Mouse (Mus musculus) ES-E14 (cell line): Measurements from ENCODE around the gene Col5a1. TPM values are rescaled to one million over a fixed set of nuclear protein-coding genes. Genes with fewer than 3 reads are reported as not detected.

Source experiments
- DNase-seq: peaks from one replicate; pipeline ENCODE4 v3.0.0-alpha.2; 2013; ENCODE audit warnings: low read depth, low spot score
- H3K27ac ChIP-seq: 2 replicates; pipeline ENCODE4 v1.5.1; 2012; ENCODE audit warnings: low read depth, mild to moderate bottlenecking, low read length, moderate library complexity, mixed read lengths; ENCODE audit not compliant: poor library complexity, insufficient read depth, severe bottlenecking
- H3K36me3 ChIP-seq: 2 replicates; pipeline ENCODE4 v1.6.1; 2012; ENCODE audit warnings: mild to moderate bottlenecking, low read length, moderate library complexity, mixed read lengths; ENCODE audit not compliant: control insufficient read depth, poor library complexity, insufficient read depth, severe bottlenecking
- H3K4me1 ChIP-seq, 2 experiments: fragments of 150-350 bp in 1 of 2; sonication (generic) in 1 of 2; 2 replicates each; pipeline ENCODE4 v1.6.1; 2012; ENCODE audit warnings: low read length in 2 of 2, mild to moderate bottlenecking in 1 of 2, mixed read lengths in 1 of 2; ENCODE audit not compliant: control insufficient read depth in 2 of 2, insufficient read depth in 2 of 2, poor library complexity in 1 of 2
- H3K4me3 ChIP-seq, 2 experiments: fragments of 150-350 bp in 1 of 2; sonication (generic) in 1 of 2; 2 replicates each; pipeline ENCODE4 v1.5.1; 2012; ENCODE audit warnings: low read length in 2 of 2, low read depth in 1 of 2, mild to moderate bottlenecking in 1 of 2, mixed read lengths in 1 of 2; ENCODE audit not compliant: insufficient read depth in 1 of 2, poor library complexity in 1 of 2, severe bottlenecking in 1 of 2
- H3K9ac ChIP-seq: 2 replicates; pipeline ENCODE4 v1.6.1; 2012; ENCODE audit warnings: low read depth, mild to moderate bottlenecking, low read length, mixed read lengths; ENCODE audit not compliant: poor library complexity, insufficient read depth, severe bottlenecking
- H3K9me3 ChIP-seq: fragments of 150-350 bp; sonication (generic); 2 replicates; pipeline ENCODE4 v1.6.1; 2012; ENCODE audit warnings: low read depth, mild to moderate bottlenecking, low read length; ENCODE audit not compliant: control insufficient read depth, insufficient read depth
- CHD2 ChIP-seq: IDR thresholded peaks from 2 replicates; pipeline ENCODE4 v1.6.1; 2014; ENCODE audit warnings: mild to moderate bottlenecking, low read depth, low read length, inconsistent platforms
- HCFC1 ChIP-seq: IDR thresholded peaks from 2 replicates; pipeline ENCODE4 v1.6.1; 2012; ENCODE audit warnings: low read length, inconsistent platforms, borderline replicate concordance; ENCODE audit not compliant: insufficient read depth
- MAFK ChIP-seq: IDR thresholded peaks from 2 replicates; pipeline ENCODE4 v1.6.1; 2014; ENCODE audit warnings: mild to moderate bottlenecking, low read depth, low read length, inconsistent platforms; ENCODE audit not compliant: insufficient read depth
- ZC3H11A ChIP-seq: IDR thresholded peaks from 2 replicates; pipeline ENCODE4 v1.6.1; 2012; ENCODE audit warnings: low read depth, mild to moderate bottlenecking, inconsistent platforms, low read length, borderline replicate concordance
- ZNF384 ChIP-seq: IDR thresholded peaks from 2 replicates; pipeline ENCODE4 v1.6.1; 2012; ENCODE audit warnings: low read depth, low read length, inconsistent platforms
- in situ Hi-C, 2 experiments: fragments of 600-800 bp; cut with MboI; formaldehyde crosslinking; loops; one replicate each; pipeline ENCODE4 v1.15.1; 2025; ENCODE audit warnings: low sequenced_read_pairs in 2 of 2, inconsistent platforms in 1 of 2; ENCODE audit not compliant: unreplicated experiment in 2 of 2
- total RNA-seq: library from RNA; depleted of rRNA; stranded (reverse); fragments of 300-350 nt; gene quantifications from 2 replicates; pipeline ENCODE4 v1.2.3, GENCODE M21; 2012; rRNA removed

Col5a1 gene
- total RNA-seq, 1 experiment = 42.3 TPM

- no peaks in the 10 kb centered on the region for H3K36me3 ChIP-seq
- no peak overlapping the region for H3K27ac ChIP-seq
- in situ Hi-C loops = no loop called here
- TF ChIP-seq ZNF384 (no peak), ZC3H11A (no peak), CHD2 (no peak), MAFK (no peak), HCFC1 (no peak)
- H3K4me3 ChIP-seq = no peak overlapping the region
- H3K9ac ChIP-seq = no peak overlapping the region
- H3K9me3 ChIP-seq = no peaks in the 10 kb centered on the region
- no peak for DNase-seq
- H3K4me1 ChIP-seq = no peaks in the 10 kb centered on the region
Observed at GRCm38 (mm10) chr2:28089095-28089494, 202.9 kb downstream of the Col5a1 start.

Other genes with a start within 250 kb of the Col5a1 start
- 20.9 and 21.0 TPM in 2 replicates for gene Rxra, start 210.0 kb upstream of the Col5a1 start, total RNA-seq
- gene Fcnb, start 198.5 kb downstream of the Col5a1 start, total RNA-seq = not detected in 2 replicates